Mouse (Mus musculus): Measurements from ENCODE around the gene Il1b. TPM values are rescaled to one million over a fixed set of nuclear protein-coding genes. Genes with fewer than 3 reads are reported as not detected.

Gene Il1b
- polyA plus RNA-seq, 1 experiment from 2014 or later = 0.18 TPM

DNA sequence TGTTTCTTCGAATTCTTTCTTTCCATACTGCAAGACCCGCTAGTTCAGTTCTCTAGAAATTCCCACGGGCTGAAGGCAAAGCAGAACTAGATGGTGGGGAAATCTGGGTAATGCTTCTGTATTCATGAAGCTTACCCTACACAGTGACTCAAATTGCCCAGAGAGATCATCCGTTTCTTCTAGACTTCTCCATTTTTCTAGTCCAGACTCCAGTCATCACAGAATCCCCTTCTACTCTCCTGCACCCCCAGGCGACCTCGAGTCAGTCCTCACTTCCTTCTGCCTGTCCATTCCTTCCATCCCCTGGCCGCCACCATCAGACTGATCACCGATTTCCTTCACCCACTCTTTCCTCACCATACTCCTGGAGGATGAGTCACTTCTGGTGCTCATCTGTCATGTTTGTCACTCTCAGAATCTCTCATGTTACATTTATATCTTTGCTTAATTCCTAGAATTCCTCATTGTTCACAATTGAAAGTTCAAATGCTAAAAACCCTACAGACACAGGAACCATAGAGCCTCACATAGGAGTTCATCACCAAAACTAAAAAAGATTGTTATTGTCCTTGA lies 50.8 kb downstream of the Il1b start:
- Histone ChIP-seq H3K9me3 (ENCODE audit: control insufficient read depth, low read length) (no peaks in the 10 kb centered on the region), H3K27ac (ENCODE audit: low read depth) (no peak overlapping the region), H3K27me3 (replicated peaks; ENCODE audit: control insufficient read depth, insufficient read depth, low read length) (no peaks in the 10 kb centered on the region), H3K9ac (ENCODE audit: low read length) (no peak overlapping the region), H3K4me3 (ENCODE audit: low read depth, low read length) (no peak overlapping the region), H3K36me3 (ENCODE audit: control insufficient read depth, insufficient read depth, low read length) (no peaks in the 10 kb centered on the region), H3K4me1 (replicated peaks; ENCODE audit: control insufficient read depth, insufficient read depth, low read length) (no peaks in the 10 kb centered on the region), H3K4me2 (ENCODE audit: low read length) (no peak overlapping the region)
- no peak for ATAC-seq (replicated peaks; ENCODE audit: low FRiP score, low TSS enrichment, low read depth)
- DNase-seq (ENCODE audit: low spot score) = no peak
- WGBS = 80% methylated on average over 8 of the region's 8 CpGs

DNA sequence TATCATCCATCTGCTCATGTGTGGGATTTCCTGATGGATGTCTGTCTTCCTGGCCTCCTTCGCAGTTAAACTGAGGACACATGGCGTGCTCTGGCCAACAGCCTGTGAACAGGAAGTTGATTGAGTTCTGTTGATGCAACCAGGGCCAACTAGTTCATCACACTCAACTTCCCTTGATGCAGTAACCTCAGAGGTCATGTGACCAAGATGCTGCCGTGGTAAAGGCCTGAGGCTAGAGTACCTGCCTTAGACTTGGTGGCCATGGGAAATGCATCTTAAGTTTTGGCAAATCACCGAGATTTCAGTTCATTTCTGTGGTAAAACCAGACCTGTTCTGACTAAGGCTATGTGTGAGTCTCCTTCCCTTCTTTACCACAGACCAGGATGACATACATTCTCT lies 55.1 kb downstream of the Il1b start:
- no peak overlapping the region for H3K4me3 ChIP-seq (ENCODE audit: low read depth, low read length)
- DNase-seq (ENCODE audit: low spot score) = no peak
- no peak for ATAC-seq (replicated peaks; ENCODE audit: low FRiP score, low TSS enrichment, low read depth)
- no peak overlapping the region for H3K4me2 ChIP-seq (ENCODE audit: low read length)
- no peaks in the 10 kb centered on the region for H3K4me1 ChIP-seq (replicated peaks; ENCODE audit: control insufficient read depth, insufficient read depth, low read length)
- H3K36me3 ChIP-seq (ENCODE audit: control insufficient read depth, insufficient read depth, low read length) = no peaks in the 10 kb centered on the region
- 70% methylated on average over 4 of the region's 4 CpGs for WGBS
- H3K27me3 ChIP-seq (replicated peaks; ENCODE audit: control insufficient read depth, insufficient read depth, low read length) = no peaks in the 10 kb centered on the region
- no peak overlapping the region for H3K27ac ChIP-seq (ENCODE audit: low read depth)
- no peak overlapping the region for H3K9ac ChIP-seq (ENCODE audit: low read length)
- no peaks in the 10 kb centered on the region for H3K9me3 ChIP-seq (ENCODE audit: control insufficient read depth, low read length)

DNA sequence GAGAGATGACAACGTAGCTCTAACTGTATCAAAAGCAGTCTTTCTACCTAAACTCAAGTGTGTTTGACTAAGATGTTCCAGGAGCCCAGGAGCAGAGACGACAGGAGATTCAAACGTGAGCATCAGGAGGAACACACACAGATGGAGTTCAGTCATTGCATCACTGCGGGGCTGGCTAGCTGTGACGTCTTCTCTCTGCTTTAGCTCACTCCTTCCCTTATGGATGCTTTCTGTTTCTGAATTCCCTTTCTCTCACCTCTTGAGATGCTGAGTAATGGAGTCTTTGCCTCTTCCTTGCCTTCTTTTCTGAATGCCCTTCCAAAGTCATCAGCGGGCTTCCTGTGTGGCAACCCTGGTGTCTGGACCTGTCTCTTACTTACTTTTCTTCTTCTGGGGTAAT lies 56.1 kb downstream of the Il1b start:
- no peaks in the 10 kb centered on the region for H3K9me3 ChIP-seq (ENCODE audit: control insufficient read depth, low read length)
- H3K36me3 ChIP-seq (ENCODE audit: control insufficient read depth, insufficient read depth, low read length) = no peaks in the 10 kb centered on the region
- ATAC-seq (replicated peaks; ENCODE audit: low FRiP score, low TSS enrichment, low read depth) = no peak
- no peaks in the 10 kb centered on the region for H3K27me3 ChIP-seq (replicated peaks; ENCODE audit: control insufficient read depth, insufficient read depth, low read length)
- 86% methylated on average over 6 of the region's 6 CpGs for WGBS
- no peaks in the 10 kb centered on the region for H3K4me1 ChIP-seq (replicated peaks; ENCODE audit: control insufficient read depth, insufficient read depth, low read length)
- no peak overlapping the region for H3K27ac ChIP-seq (ENCODE audit: low read depth)
- H3K9ac ChIP-seq (ENCODE audit: low read length) = no peak overlapping the region
- H3K4me2 ChIP-seq (ENCODE audit: low read length) = no peak overlapping the region
- DNase-seq (ENCODE audit: low spot score) = no peak
- H3K4me3 ChIP-seq (ENCODE audit: low read depth, low read length) = no peak overlapping the region

Other genes starting within 250 kb of the Il1b start
- gene Chchd5, start 241.4 kb downstream of the Il1b start, polyA plus RNA-seq (2014; fragmentation: Nextera tagmentation; extraction: Ambion mirVana) = 28.7 and 31.3 TPM in 2 replicates
- gene Slc20a1, start 172.4 kb downstream of the Il1b start, polyA plus RNA-seq (2014; fragmentation: Nextera tagmentation; extraction: Ambion mirVana) = 61.1 and 67.8 TPM in 2 replicates
- 48.6 and 60.1 TPM in 2 replicates for gene Ckap2l, start 73.9 kb downstream of the Il1b start, polyA plus RNA-seq (2014; fragmentation: Nextera tagmentation; extraction: Ambion mirVana)
- gene Il1a, start 61.2 kb downstream of the Il1b start, polyA plus RNA-seq (2014; fragmentation: Nextera tagmentation; extraction: Ambion mirVana) = 0.15 TPM in 1 of 2 replicates, not detected in the other
- gene F830045P16Rik, start 165.5 kb upstream of the Il1b start, polyA plus RNA-seq (2014; fragmentation: Nextera tagmentation; extraction: Ambion mirVana) = not detected in 2 replicates
- 28.0 and 29.9 TPM in 2 replicates for gene Sirpa, start 221.7 kb upstream of the Il1b start, polyA plus RNA-seq (2014; fragmentation: Nextera tagmentation; extraction: Ambion mirVana)